Mouse (Mus musculus) CH12.LX (cell line): ENCODE results near the gene Mrtfa. TPM values are rescaled to one million over a fixed set of nuclear protein-coding genes. Genes with fewer than 3 reads are reported as not detected.
A peak's percentile ranks its signal among the peaks of the same experiment; 100 is the strongest.

Source experiments
- DNase-seq: peaks from one replicate; pipeline ENCODE4 v3.0.0-alpha.2; 2013; ENCODE audit errors: extremely low read depth
- H3K27ac ChIP-seq: 2 replicates; pipeline ENCODE4 v1.5.1; 2012; ENCODE audit warnings: low read depth, mild to moderate bottlenecking, control low read depth, moderate library complexity; ENCODE audit not compliant: insufficient read depth
- H3K27me3 ChIP-seq: replicated peaks from 2 replicates; pipeline ENCODE3; 2012; ENCODE audit warnings: inconsistent platforms
- H3K36me3 ChIP-seq, 2 experiments: replicated peaks in 1 of 2; 2 replicates each; pipeline versions ENCODE3 to v1.6.1; 2012; ENCODE audit warnings: inconsistent platforms in 1 of 2, low read length in 1 of 2, mild to moderate bottlenecking in 1 of 2, mixed read lengths in 1 of 2, moderate library complexity in 1 of 2; ENCODE audit not compliant: control insufficient read depth in 1 of 2, insufficient read depth in 1 of 2
- H3K4me1 ChIP-seq, 2 experiments: 2 replicates each; pipeline ENCODE4 v1.6.1; 2012; ENCODE audit warnings: inconsistent platforms in 1 of 2, moderate library complexity in 1 of 2; ENCODE audit not compliant: insufficient read depth in 2 of 2, control insufficient read depth in 1 of 2
- H3K4me2 ChIP-seq: 2 replicates; pipeline ENCODE4 v1.6.1; 2012; ENCODE audit warnings: low read depth, mild to moderate bottlenecking, control low read depth; ENCODE audit not compliant: poor library complexity, insufficient read depth, severe bottlenecking
- H3K4me3 ChIP-seq, 3 experiments: fragments of 150-350 bp in 1 of 3; sonication (generic) in 1 of 3; replicated peaks in 1 of 3; 2 replicates each; pipeline versions ENCODE3 to v1.5.1; 2011 to 2012; ENCODE audit warnings: low read depth in 2 of 3, low read length in 2 of 3, mild to moderate bottlenecking in 2 of 3, moderate library complexity in 2 of 3, control low read depth in 1 of 3, improper control_type of control experiment in 1 of 3, inconsistent platforms in 1 of 3, mixed read lengths in 1 of 3; ENCODE audit not compliant: poor library complexity in 1 of 3
- H3K79me2 ChIP-seq: replicated peaks from 2 replicates; pipeline ENCODE4 v1.6.1; 2012; ENCODE audit warnings: mild to moderate bottlenecking, moderate library complexity; ENCODE audit not compliant: control insufficient read depth, poor library complexity, insufficient read depth, severe bottlenecking; ENCODE audit errors: extremely low read depth
- H3K9ac ChIP-seq: 2 replicates; pipeline ENCODE4 v1.6.1; 2012; ENCODE audit warnings: low read depth, mild to moderate bottlenecking, control low read depth, moderate library complexity; ENCODE audit not compliant: insufficient read depth
- H3K9me3 ChIP-seq: replicated peaks from 2 replicates; pipeline ENCODE3; 2012; ENCODE audit warnings: low read length, inconsistent platforms, mixed read lengths
- CTCF ChIP-seq, 2 experiments: IDR thresholded peaks in 1 of 2; conservative IDR thresholded peaks in 1 of 2; 2 replicates each; pipeline ENCODE4 v1.5.1; 2011 to 2012; ENCODE audit warnings: low read depth in 2 of 2, low read length in 2 of 2, improper control_type of control experiment in 1 of 2, inconsistent platforms in 1 of 2, mild to moderate bottlenecking in 1 of 2, moderate library complexity in 1 of 2
- E2F4 ChIP-seq: IDR thresholded peaks from 2 replicates; pipeline ENCODE4 v1.6.1; 2011; ENCODE audit warnings: low read depth, low read length, improper control_type of control experiment; ENCODE audit not compliant: insufficient replicate concordance
- EP300 ChIP-seq: IDR thresholded peaks from 2 replicates; pipeline ENCODE4 v1.6.1; 2011; ENCODE audit warnings: low read length, improper control_type of control experiment
- ETS1 ChIP-seq: conservative IDR thresholded peaks from 2 replicates; pipeline ENCODE4 v1.6.1; 2012; ENCODE audit warnings: low read depth, mild to moderate bottlenecking, inconsistent platforms, low read length, improper control_type of control experiment, moderate library complexity
- GABPA ChIP-seq: IDR thresholded peaks from 2 replicates; pipeline ENCODE4 v1.6.1; 2012; ENCODE audit warnings: low read depth, low read length, improper control_type of control experiment, inconsistent platforms; ENCODE audit not compliant: insufficient replicate concordance
- HCFC1 ChIP-seq: IDR thresholded peaks from 2 replicates; pipeline ENCODE4 v1.6.1; 2012; ENCODE audit warnings: low read depth, mild to moderate bottlenecking, inconsistent platforms, low read length, improper control_type of control experiment
- IRF4 ChIP-seq: IDR thresholded peaks from 2 replicates; pipeline ENCODE4 v1.6.1; 2014; ENCODE audit warnings: low read depth, mild to moderate bottlenecking, inconsistent platforms, low read length, improper control_type of control experiment
- JUND ChIP-seq: conservative IDR thresholded peaks from 2 replicates; pipeline ENCODE4 v1.6.1; 2011; ENCODE audit warnings: low read depth, low read length, improper control_type of control experiment
- MAFK ChIP-seq: IDR thresholded peaks from 2 replicates; pipeline ENCODE4 v1.6.1; 2011; ENCODE audit warnings: low read length, improper control_type of control experiment; ENCODE audit not compliant: insufficient replicate concordance
- MAX ChIP-seq: IDR thresholded peaks from 2 replicates; pipeline ENCODE4 v1.6.1; 2011; ENCODE audit warnings: low read length, improper control_type of control experiment
- MAZ ChIP-seq: IDR thresholded peaks from 2 replicates; pipeline ENCODE4 v1.6.1; 2012; ENCODE audit warnings: low read depth, mild to moderate bottlenecking, inconsistent platforms, low read length, improper control_type of control experiment, moderate library complexity
- MXI1 ChIP-seq: IDR thresholded peaks from 2 replicates; pipeline ENCODE4 v1.6.1; 2011; ENCODE audit warnings: mild to moderate bottlenecking, low read depth, low read length, improper control_type of control experiment
- POLR2A ChIP-seq: IDR thresholded peaks from 2 replicates; pipeline ENCODE4 v1.6.1; 2011; ENCODE audit warnings: low read depth, mild to moderate bottlenecking, improper control_type of control experiment, low read length
- RAD21 ChIP-seq: IDR thresholded peaks from 2 replicates; pipeline ENCODE4 v1.6.1; 2011; ENCODE audit warnings: low read depth, mild to moderate bottlenecking, low read length, improper control_type of control experiment, moderate library complexity
- SIN3A ChIP-seq: IDR thresholded peaks from 2 replicates; pipeline ENCODE4 v1.6.1; 2012; ENCODE audit warnings: low read length, improper control_type of control experiment, inconsistent platforms
- SMC3 ChIP-seq: IDR thresholded peaks from 2 replicates; pipeline ENCODE4 v1.6.1; 2011; ENCODE audit warnings: low read depth, low read length, improper control_type of control experiment
- TCF12 ChIP-seq: IDR thresholded peaks from 2 replicates; pipeline ENCODE4 v1.6.1; 2014; ENCODE audit warnings: low read depth, mild to moderate bottlenecking, inconsistent platforms, low read length, improper control_type of control experiment
- UBTF ChIP-seq: IDR thresholded peaks from 2 replicates; pipeline ENCODE4 v1.6.1; 2012; ENCODE audit warnings: low read depth, mild to moderate bottlenecking, inconsistent platforms, low read length, improper control_type of control experiment, moderate library complexity
- USF1 ChIP-seq: IDR thresholded peaks from 2 replicates; pipeline ENCODE4 v1.6.1; 2014; ENCODE audit warnings: low read depth, mild to moderate bottlenecking, inconsistent platforms, low read length, improper control_type of control experiment
- ZMIZ1 ChIP-seq: IDR thresholded peaks from 2 replicates; pipeline ENCODE4 v1.6.1; 2012; ENCODE audit warnings: low read depth, mild to moderate bottlenecking, inconsistent platforms, low read length, improper control_type of control experiment
- ZNF384 ChIP-seq: IDR thresholded peaks from 2 replicates; pipeline ENCODE4 v1.6.1; 2012; ENCODE audit warnings: low read depth, low read length, improper control_type of control experiment, inconsistent platforms
- dilution Hi-C: fragments of 300-500 bp; cut with MboI; formaldehyde crosslinking; loops from 2 replicates; pipeline ENCODE4 v1.14.3; 2020; ENCODE audit warnings: low sequenced_read_pairs; ENCODE audit not compliant: extremely low pct_unique_long_range_greater_than_20kb, extremely low pct_ligation_motif_present
- in situ Hi-C: fragments of 300-500 bp; cut with MboI; formaldehyde crosslinking; loops from 3 replicates; pipeline ENCODE4 v1.14.3; 2019; ENCODE audit warnings: low sequenced_read_pairs, low pct_ligation_motif_present, low pct_unique_long_range_greater_than_20kb, mixed read lengths
- polyA plus RNA-seq: library from polyadenylated mRNA; unstranded; fragments of >175 nt; gene quantifications from 2 replicates; pipeline ENCODE4 v1.2.1, GENCODE M21; 2012; ENCODE audit warnings: low read depth; ENCODE audit not compliant: insufficient read length
- total RNA-seq, 2 experiments: library from RNA; depleted of rRNA; stranded (reverse); fragments of 300-350 nt in 1 of 2; fragments of >200 nt in 1 of 2; gene quantifications; 2 replicates each; pipeline ENCODE4 v1.2.3; 2012 to 2014

The Mrtfa gene
- total and polyA plus RNA-seq, 3 experiments = 4.6 to 23.2 (median 8.2) TPM

- no peak overlapping the region for H3K9ac ChIP-seq
- peaks cover 0 to 21% of the 10 kb centered on the region in 2 experiments for H3K36me3 ChIP-seq
- TF ChIP-seq GABPA = no peak
- no peak for TF ChIP-seq MXI1
- TF ChIP-seq IRF4 = no peak
- no peak for TF ChIP-seq POLR2A
- no peak for TF ChIP-seq UBTF
- TF ChIP-seq RAD21 = no peak
- no peak for TF ChIP-seq ZNF384
- TF ChIP-seq ZMIZ1 = no peak
- TF ChIP-seq MAFK = no peak
- H3K27ac ChIP-seq = no peak overlapping the region
- in situ Hi-C loops = no loop called here
- H3K9me3 ChIP-seq = no peaks in the 10 kb centered on the region
- dilution Hi-C loops = no loop called here
- peaks cover 4 to 44% of the 10 kb centered on the region in 2 experiments; a peak in 3 of 4 replicates for H3K4me1 ChIP-seq
- DNase-seq = no peak
- no peak overlapping the region for H3K4me2 ChIP-seq
- H3K4me3 ChIP-seq = no peak overlapping the region
- H3K27me3 ChIP-seq = no peaks in the 10 kb centered on the region
- H3K79me2 ChIP-seq = no peaks in the 10 kb centered on the region; the same call in 1 of the 2 replicates
Observed at GRCm38 (mm10) chr15:81079255-81079654, 111.3 kb downstream of the Mrtfa start.

GRCm38 (mm10) chr15:81077551-81077950, 113.0 kb downstream of the Mrtfa start:
- in situ Hi-C loops = no loop called here
- peaks cover 0 to 20% of the 10 kb centered on the region in 2 experiments for H3K36me3 ChIP-seq
- H3K9me3 ChIP-seq = no peaks in the 10 kb centered on the region
- peaks cover 5 to 45% of the 10 kb centered on the region in 2 experiments; a peak in 3 of 4 replicates for H3K4me1 ChIP-seq
- peak; percentile 49 for DNase-seq
- H3K79me2 ChIP-seq = no peaks in the 10 kb centered on the region; the same call in 1 of the 2 replicates
- no peak overlapping the region for H3K4me3 ChIP-seq
- dilution Hi-C loops = no loop called here
- H3K4me2 ChIP-seq = no peak overlapping the region
- peak; percentile 69 for TF ChIP-seq SMC3
- peak; percentile 81 for TF ChIP-seq RAD21
- no peak for TF ChIP-seq MAX
- TF ChIP-seq MAZ = no peak
- TF ChIP-seq ZMIZ1 = no peak
- TF ChIP-seq HCFC1 = no peak
- TF ChIP-seq JUND = no peak
- peak in 1 of 2 experiments; percentile 73; a peak in 2 of 4 replicates for TF ChIP-seq CTCF (conservative IDR thresholded peaks at IDR 0.05 in 1 of 2, IDR thresholded peaks at IDR 0.05 in 1 of 2; ENCODE audit: low read depth in 2 of 2, low read length in 2 of 2)
- no peak for TF ChIP-seq ETS1
- TF ChIP-seq EP300 = no peak
- TF ChIP-seq MAFK = no peak
- TF ChIP-seq IRF4 = no peak
- no peak for TF ChIP-seq E2F4
- no peak for TF ChIP-seq TCF12
- TF ChIP-seq SIN3A = no peak
- TF ChIP-seq USF1 = no peak
- H3K27me3 ChIP-seq = no peaks in the 10 kb centered on the region
- H3K27ac ChIP-seq = no peak overlapping the region
- no peak overlapping the region for H3K9ac ChIP-seq
